ENCODE assay signal across 19 mouse cellular contexts in genomic region chr5:101909468-101909867, GRCm38 (mm10).
DNase-seq lines count a peak whose midpoint lies in the region; ATAC-seq lines count a peak whose summit lies in the region.
"Had no signal": no experiment of that assay in that cellular context is flagged by ENCODE, and none has a peak within 500 bp of the region (broad histone marks: within the 10 kb centered on the region; RNA-seq: fewer than 3 reads in every experiment).

No protein-coding gene starts in this region.

- H3K4me2 ChIP-seq in forebrain, embryonic 11.5 days (ENCODE audit: low read depth, low read length, severe bottlenecking) = no peak overlapping the region
- H3K4me2 ChIP-seq: embryonic facial prominence, embryonic 12.5 days; forebrain, embryonic 12.5 days had no signal

- H3K9ac ChIP-seq in forebrain, embryonic 11.5 days (ENCODE audit: low read length) = no peak overlapping the region
- H3K9ac ChIP-seq: embryonic facial prominence, embryonic 12.5 days; forebrain, embryonic 12.5 days had no signal

- peaks cover 21% of the 10 kb centered on the region; the same call in 1 of the 2 replicates for H3K36me3 ChIP-seq in forebrain, embryonic 11.5 days (ENCODE audit: control insufficient read depth, insufficient read depth, low read length)

- WGBS in forebrain, embryonic 11.5 days = 95% methylated on average over 10 of the region's 10 CpGs

- H3K27ac ChIP-seq in forebrain, embryonic 11.5 days (ENCODE audit: low read depth, low read length) = no peak overlapping the region
- H3K27ac ChIP-seq: embryonic facial prominence, embryonic 10.5 days; embryonic facial prominence, embryonic 12.5 days; forebrain, embryonic 12.5 days had no signal

- H3K27me3 ChIP-seq in forebrain, embryonic 11.5 days (ENCODE audit: control insufficient read depth, insufficient read depth, low read length) = no peaks in the 10 kb centered on the region
- H3K27me3 ChIP-seq: embryonic facial prominence, embryonic 12.5 days; forebrain, embryonic 12.5 days had no signal

- H3K4me3 ChIP-seq in forebrain, embryonic 11.5 days (ENCODE audit: low read depth, low read length) = no peak overlapping the region
- H3K4me3 ChIP-seq: embryonic facial prominence, embryonic 10.5 days; embryonic facial prominence, embryonic 12.5 days; forebrain, embryonic 12.5 days had no signal

- no peaks in the 10 kb centered on the region for H3K4me1 ChIP-seq in forebrain, embryonic 11.5 days (replicated peaks; ENCODE audit: control insufficient read depth, insufficient read depth, low read length)
- H3K4me1 ChIP-seq: embryonic facial prominence, embryonic 10.5 days; embryonic facial prominence, embryonic 12.5 days; forebrain, embryonic 12.5 days had no signal

- peak; percentile 10 for DNase-seq in lung, postnatal 25 days (ENCODE audit: low spot score)
- DNase-seq in lung, postnatal 10 days = no peak
- peak; percentile 19 for DNase-seq in testis, postnatal 10 days (ENCODE audit: low spot score)
- no peak for DNase-seq in testis, postnatal 14 days (ENCODE audit: low spot score)
- no peak for DNase-seq in forebrain, embryonic 11.5 days (ENCODE audit: low spot score)
- DNase-seq in cerebellum, postnatal 10 days = no peak
- DNase-seq: adrenal gland, adult 2 months; adrenal gland, postnatal 10 days; adrenal gland, postnatal 25 days; cerebellum, adult 11 months; cerebellum, adult 18-20 months; cerebellum, adult 8-10 months; cerebellum, adult 9-11 months had no signal

- peak; percentile 47 for ATAC-seq in megakaryocyte, adult 5-6 weeks (ENCODE audit: poor library complexity, severe bottlenecking)
- ATAC-seq in forebrain, embryonic 11.5 days (replicated peaks; ENCODE audit: low FRiP score) = no peak
- ATAC-seq: forebrain, embryonic 14.5 days; forebrain, embryonic 16.5 days had no signal

- H3K9me3 ChIP-seq in forebrain, embryonic 11.5 days (ENCODE audit: control insufficient read depth, low read length) = no peaks in the 10 kb centered on the region
- H3K9me3 ChIP-seq: embryonic facial prominence, embryonic 10.5 days; embryonic facial prominence, embryonic 12.5 days; forebrain, embryonic 12.5 days had no signal

Comparison
In these comparisons a context has a peak if more than half of its experiments do, and no peak if none do; other contexts are left out.
1. DNase-seq: peak in lung, postnatal 25 days (single experiment) and testis, postnatal 10 days (single experiment); none in lung, postnatal 10 days (single experiment), testis, postnatal 14 days (single experiment), forebrain, embryonic 11.5 days (single experiment) and cerebellum, postnatal 10 days (0 of 2).